Mouse (Mus musculus): ENCODE data around the gene Ap5s1. TPM values are rescaled to one million over a fixed set of nuclear protein-coding genes. Genes with fewer than 3 reads are reported as not detected.
A peak's percentile ranks its signal among the peaks of the same experiment; 100 is the strongest.

Ap5s1 gene
- total and polyA plus RNA-seq, 3 experiments: 9.1 to 22.5 (median 9.9) TPM

DNA sequence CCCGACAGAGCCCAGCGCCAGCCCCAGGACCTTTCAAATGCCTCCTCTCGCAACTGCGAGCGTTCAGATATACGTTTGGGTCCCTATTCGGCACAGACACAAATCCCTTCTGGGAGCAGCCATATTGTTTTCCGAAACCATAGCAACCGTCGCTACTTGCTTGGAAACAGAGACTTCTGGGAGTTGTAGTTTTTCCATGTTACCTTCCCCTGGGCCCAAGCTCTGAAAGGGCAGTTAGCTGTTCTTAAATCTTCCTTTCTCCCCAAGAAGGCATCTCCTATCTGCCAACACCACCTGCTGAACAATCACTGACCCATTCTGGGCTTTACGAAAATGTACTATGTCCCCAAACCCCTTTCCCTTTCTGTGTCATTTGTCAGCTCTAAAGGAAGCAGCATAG, 32.2 kb upstream of the Ap5s1 start:
- H3K27me3 ChIP-seq (replicated peaks): no peaks in the 10 kb centered on the region
- TF ChIP-seq POLR2A (IDR thresholded peaks at IDR 0.05; ENCODE audit: low read depth, low read length) (0 out of 2 replicates have a peak, but pooled peaks have one; percentile 32), TBP (conservative IDR thresholded peaks at IDR 0.05; ENCODE audit: low read depth, low read length) (no peak), KAT2A (IDR thresholded peaks at IDR 0.05; ENCODE audit: insufficient replicate concordance, low read length) (peak; percentile 96), CHD2 (IDR thresholded peaks at IDR 0.05; ENCODE audit: low read length) (peak; percentile 34; the same call in 1 of the 2 replicates), HCFC1 (IDR thresholded peaks at IDR 0.05; ENCODE audit: low read depth, low read length) (peak; percentile 100), ELF1 (IDR thresholded peaks at IDR 0.05; ENCODE audit: low read depth, low read length) (peak; percentile 60), IRF4 (IDR thresholded peaks at IDR 0.05; ENCODE audit: low read depth, low read length) (peak; percentile 53), SIN3A (IDR thresholded peaks at IDR 0.05; ENCODE audit: low read length) (peak; percentile 97), MXI1 (IDR thresholded peaks at IDR 0.05; ENCODE audit: low read depth, low read length) (peak; percentile 97), GABPA (IDR thresholded peaks at IDR 0.05; ENCODE audit: insufficient replicate concordance, low read depth, low read length) (peak; percentile 65; the same call in 1 of the 2 replicates), ZKSCAN1 (IDR thresholded peaks at IDR 0.05; ENCODE audit: borderline replicate concordance, low read depth, low read length) (no peak), NRF1 (IDR thresholded peaks at IDR 0.05; ENCODE audit: low read depth, low read length) (peak; percentile 62), BHLHE40 (IDR thresholded peaks at IDR 0.05; ENCODE audit: low read depth, low read length) (no peak)
- in situ Hi-C loops (cut with MboI; ENCODE audit: low pct_ligation_motif_present, low pct_unique_long_range_greater_than_20kb, low sequenced_read_pairs) (no loop called here), dilution Hi-C loops (cut with MboI; ENCODE audit: extremely low pct_ligation_motif_present, extremely low pct_unique_long_range_greater_than_20kb, low sequenced_read_pairs) (no loop called here)
- H3K9me3 ChIP-seq (replicated peaks; ENCODE audit: low read length): no peaks in the 10 kb centered on the region
- peak overlapping the region in 2 of 3 experiments; percentile 26 to 36 for H3K4me3 ChIP-seq (replicated peaks in 1 of 3; ENCODE audit: low read depth in 2 of 3, low read length in 2 of 3, poor library complexity in 1 of 3)
- H3K9ac ChIP-seq (ENCODE audit: insufficient read depth, low read depth): no peak overlapping the region
- peak overlapping the region; percentile 45 for H3K4me2 ChIP-seq (ENCODE audit: insufficient read depth, low read depth, poor library complexity, severe bottlenecking)
- H3K27ac ChIP-seq (ENCODE audit: insufficient read depth, low read depth): no peak overlapping the region
- no peaks in the 10 kb centered on the region for H3K79me2 ChIP-seq (replicated peaks; ENCODE audit: control insufficient read depth, extremely low read depth, insufficient read depth, poor library complexity, severe bottlenecking)
- DNase-seq (ENCODE audit: extremely low read depth): peak; percentile 86
- H3K36me3 ChIP-seq (replicated peaks in 1 of 2; ENCODE audit: control insufficient read depth in 1 of 2, insufficient read depth in 1 of 2, low read length in 1 of 2): peaks cover 0 to 28% of the 10 kb centered on the region in 2 experiments
- H3K4me1 ChIP-seq (ENCODE audit: control insufficient read depth in 1 of 2, insufficient read depth in 2 of 2): peaks cover 16 to 27% of the 10 kb centered on the region in 2 experiments

GRCm38 (mm10) chr2:131175286-131175944, 31.5 kb upstream of the Ap5s1 start:
- dilution Hi-C loops (cut with MboI; ENCODE audit: extremely low pct_ligation_motif_present, extremely low pct_unique_long_range_greater_than_20kb, low sequenced_read_pairs): no loop called here
- Histone ChIP-seq H3K9ac (ENCODE audit: insufficient read depth, low read depth) (no peak overlapping the region), H3K27me3 (replicated peaks) (no peaks in the 10 kb centered on the region), H3K27ac (ENCODE audit: insufficient read depth, low read depth) (no peak overlapping the region), H3K4me2 (ENCODE audit: insufficient read depth, low read depth, poor library complexity, severe bottlenecking) (no peak overlapping the region), H3K79me2 (replicated peaks; ENCODE audit: control insufficient read depth, extremely low read depth, insufficient read depth, poor library complexity, severe bottlenecking) (no peaks in the 10 kb centered on the region), H3K36me3 (replicated peaks in 1 of 2; ENCODE audit: control insufficient read depth in 1 of 2, insufficient read depth in 1 of 2, low read length in 1 of 2) (peaks cover 0 to 28% of the 10 kb centered on the region in 2 experiments), H3K9me3 (replicated peaks; ENCODE audit: low read length) (no peaks in the 10 kb centered on the region), H3K4me1 (ENCODE audit: control insufficient read depth in 1 of 2, insufficient read depth in 2 of 2) (peaks cover 16 to 30% of the 10 kb centered on the region in 2 experiments), H3K4me3 (replicated peaks in 1 of 3; ENCODE audit: low read depth in 2 of 3, low read length in 2 of 3, poor library complexity in 1 of 3) (no peak overlapping the region)
- in situ Hi-C loops (cut with MboI; ENCODE audit: low pct_ligation_motif_present, low pct_unique_long_range_greater_than_20kb, low sequenced_read_pairs): no loop called here
- no peak for TF ChIP-seq MAZ (IDR thresholded peaks at IDR 0.05; ENCODE audit: low read depth, low read length)
- TF ChIP-seq POLR2AphosphoS2 (IDR thresholded peaks at IDR 0.05; ENCODE audit: low read depth, low read length): 0 out of 2 replicates have a peak, but pooled peaks have one; percentile 6
- no peak for TF ChIP-seq BHLHE40 (IDR thresholded peaks at IDR 0.05; ENCODE audit: low read depth, low read length)
- no peak for DNase-seq (ENCODE audit: extremely low read depth)

Data from CH12.LX (cell line).